Mouse (Mus musculus): Measurements from ENCODE around the gene Tsr3. TPM values are rescaled to one million over a fixed set of nuclear protein-coding genes. Genes with fewer than 3 reads are reported as not detected.

Tsr3 gene
- 14.8 to 19.8 TPM (median 15.4 TPM) in 4 replicates for total RNA-seq (2023; ENCODE audit: inconsistent age)

GRCm38 (mm10) chr17:25239695-25240636 lies at the start of gene Tsr3, which contains the start of gene Gnptg:
Gene Tsr3, plus strand, starts transcription at chr17:25240170.
Gene Gnptg, minus strand, starts transcription at chr17:25240124.

DNA sequence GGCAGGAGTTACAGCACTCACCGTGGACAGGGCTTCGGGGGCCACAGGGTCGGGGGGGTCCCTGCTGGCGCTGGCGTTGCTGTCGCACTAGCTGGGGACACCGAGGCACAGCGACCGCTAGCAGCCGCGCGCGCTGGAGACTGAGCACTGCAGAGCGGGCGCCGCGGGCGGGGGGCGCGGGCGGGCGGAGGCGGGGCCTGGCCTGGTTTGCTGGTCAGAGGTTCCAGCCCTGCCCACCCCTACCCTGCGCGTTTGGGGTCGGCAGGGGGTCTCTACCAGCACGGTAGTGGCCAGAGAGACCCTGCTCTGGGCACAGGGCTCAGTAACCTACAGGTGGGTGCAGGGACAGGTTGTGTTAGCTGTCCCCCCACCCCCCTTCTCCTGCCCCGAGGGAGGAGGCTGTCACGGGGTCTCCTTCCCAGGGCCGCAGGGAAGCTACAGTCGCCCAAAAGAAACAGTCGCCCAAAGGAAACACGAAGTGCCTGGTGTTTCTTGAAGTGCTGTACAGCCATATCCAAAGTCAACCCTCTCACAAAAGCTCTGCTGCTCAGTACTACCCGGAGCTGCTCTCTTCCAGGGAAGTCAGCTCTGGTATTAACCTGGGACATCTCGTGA lies 16.3 kb downstream of the Tsr3 start, which contains the start of gene Baiap3:
Baiap3 (minus strand) TSS at position 225 of the 615 bp plus-strand sequence.

GRCm38 (mm10) chr17:25274571-25275346 lies 34.8 kb downstream of the Tsr3 start, which contains the start of gene Ube2i:
Gene Ube2i, minus strand, starts transcription at chr17:25274622.

Other genes starting within 250 kb of the Tsr3 start
- 38.2 to 47.6 TPM (median 41.7 TPM) in 4 replicates for gene Cramp1l, start 224.4 kb upstream of the Tsr3 start, total RNA-seq (2023; ENCODE audit: inconsistent age)
- gene Ift140, start 224.1 kb upstream of the Tsr3 start, total RNA-seq (2023; ENCODE audit: inconsistent age), result 66.0 to 71.9 TPM (median 68.3 TPM) in 4 replicates
- gene Tmem204, start 156.6 kb upstream of the Tsr3 start, total RNA-seq (2023; ENCODE audit: inconsistent age), result not detected in 4 replicates
- 30.5 to 38.6 TPM (median 33.5 TPM) in 4 replicates for gene Telo2, start 124.2 kb upstream of the Tsr3 start, total RNA-seq (2023; ENCODE audit: inconsistent age)
- gene Ptx4, start 119.4 kb upstream of the Tsr3 start, total RNA-seq (2023; ENCODE audit: inconsistent age), result not detected in 4 replicates
- 41.6 to 51.0 TPM (median 43.7 TPM) in 4 replicates for gene Clcn7, start 106.8 kb upstream of the Tsr3 start, total RNA-seq (2023; ENCODE audit: inconsistent age)
- gene Ccdc154, start 77.7 kb upstream of the Tsr3 start, total RNA-seq (2023; ENCODE audit: inconsistent age), result 0.29 to 0.42 TPM (median 0.36 TPM) in 3 of 4 replicates, not detected in the other
- not detected in 4 replicates for gene Gm38655, start 64.7 kb upstream of the Tsr3 start, total RNA-seq (2023; ENCODE audit: inconsistent age)
- 14.1 to 16.3 TPM (median 14.7 TPM) in 4 replicates for gene BC003965, start 55.6 kb upstream of the Tsr3 start, total RNA-seq (2023; ENCODE audit: inconsistent age)
- gene Unkl, start 51.8 kb upstream of the Tsr3 start, total RNA-seq (2023; ENCODE audit: inconsistent age), result 34.3 to 40.5 TPM (median 35.6 TPM) in 4 replicates
- gene Gnptg, start within 50 bp of the Tsr3 start, total RNA-seq (2023; ENCODE audit: inconsistent age), result 23.3 to 29.1 TPM (median 27.6 TPM) in 4 replicates
- 0.54 to 2.4 TPM (median 1.2 TPM) in 4 replicates for gene Baiap3, start 16.2 kb downstream of the Tsr3 start, total RNA-seq (2023; ENCODE audit: inconsistent age)
- 423 to 464 TPM (median 442 TPM) in 4 replicates for gene Ube2i, start 34.5 kb downstream of the Tsr3 start, total RNA-seq (2023; ENCODE audit: inconsistent age)
- not detected in 4 replicates for gene Prss34, start 58.2 kb downstream of the Tsr3 start, total RNA-seq (2023; ENCODE audit: inconsistent age)
- gene Prss28, start 68.5 kb downstream of the Tsr3 start, total RNA-seq (2023; ENCODE audit: inconsistent age), result not detected in 4 replicates
- not detected in 4 replicates for gene Prss29, start 78.5 kb downstream of the Tsr3 start, total RNA-seq (2023; ENCODE audit: inconsistent age)
- gene Tpsab1, start 105.4 kb downstream of the Tsr3 start, total RNA-seq (2023; ENCODE audit: inconsistent age), result not detected in 4 replicates
- not detected in 4 replicates for gene Tpsb2, start 126.1 kb downstream of the Tsr3 start, total RNA-seq (2023; ENCODE audit: inconsistent age)
- gene Tpsg1, start 129.1 kb downstream of the Tsr3 start, total RNA-seq (2023; ENCODE audit: inconsistent age), result not detected in 4 replicates
- 5.3 to 10.7 TPM (median 7.8 TPM) in 4 replicates for gene Cacna1h, start 193.6 kb downstream of the Tsr3 start, total RNA-seq (2023; ENCODE audit: inconsistent age)
- not detected in 4 replicates for gene Tekt4, start 214.4 kb downstream of the Tsr3 start, total RNA-seq (2023; ENCODE audit: inconsistent age)